Mouse (Mus musculus) intestine, postnatal 0 days (tissue): ENCODE data around the gene 1700023F06Rik. TPM values are rescaled to one million over a fixed set of nuclear protein-coding genes. Genes with fewer than 3 reads are reported as not detected.

Experiments
- ATAC-seq: fragments of 200-750 bp; cut with Nextera tagmentation; 2 replicates; pipeline ENCODE4 v1.8.0; 2017; ENCODE audit warnings: mild to moderate bottlenecking, moderate TSS enrichment, moderate library complexity
- H3K27ac ChIP-seq: fragments of 300-500 bp; sonication (generic); 2 replicates; pipeline ENCODE4 v1.5.1; 2014; ENCODE audit warnings: mild to moderate bottlenecking, low read depth, low read length, moderate library complexity
- H3K27me3 ChIP-seq: fragments of 300-500 bp; sonication (generic); replicated peaks from 2 replicates; pipeline ENCODE4 v1.6.1; 2014; ENCODE audit warnings: low read length, mixed read lengths; ENCODE audit not compliant: control insufficient read depth, insufficient read depth
- H3K36me3 ChIP-seq: fragments of 300-500 bp; sonication (generic); 2 replicates; pipeline ENCODE4 v1.6.1; 2014; ENCODE audit warnings: mild to moderate bottlenecking, moderate library complexity; ENCODE audit not compliant: control insufficient read depth, insufficient read depth
- H3K4me1 ChIP-seq: fragments of 300-500 bp; sonication (generic); replicated peaks from 2 replicates; pipeline ENCODE4 v1.6.1; 2014; ENCODE audit warnings: antibody characterized with exemption, low read length, mixed read lengths; ENCODE audit not compliant: control insufficient read depth, insufficient read depth
- H3K4me2 ChIP-seq: fragments of 300-500 bp; sonication (generic); replicated peaks from 2 replicates; pipeline ENCODE4 v1.6.1; 2014; ENCODE audit warnings: low read depth, mild to moderate bottlenecking, moderate library complexity
- H3K4me3 ChIP-seq: fragments of 300-500 bp; sonication (generic); 2 replicates; pipeline ENCODE4 v1.5.1; 2014; ENCODE audit warnings: low read depth, low read length
- H3K9ac ChIP-seq: fragments of 300-500 bp; sonication (generic); 2 replicates; pipeline ENCODE4 v1.6.1; 2014; ENCODE audit warnings: mild to moderate bottlenecking, low read depth, low read length
- H3K9me3 ChIP-seq: fragments of 300-500 bp; sonication (generic); 2 replicates; pipeline ENCODE4 v1.6.1; 2016; ENCODE audit warnings: mixed run types; ENCODE audit not compliant: control insufficient read depth
- CTCF ChIP-seq: sonication (generic); IDR thresholded peaks from 2 replicates; pipeline ENCODE4 v1.5.1; 2016; ENCODE audit warnings: low read depth, mild to moderate bottlenecking, control low read depth, antibody characterized with exemption, moderate library complexity
- WGBS: fragments of 180-500 bp; shearing (Covaris S2); extraction: QIAGEN DNeasy Blood & Tissue Kit; methylation state at CpG from one replicate; pipeline ENCODE4 v1.1.7; 2014; 5-methylcytosine and 5-hydroxymethylcytosine counted together
- polyA plus RNA-seq: library from polyadenylated mRNA; unstranded; fragments of >200 nt; fragmentation: Nextera tagmentation; extraction: Ambion mirVana; gene quantifications from 2 replicates; pipeline ENCODE4 v1.2.1, GENCODE M21; 2015

Gene 1700023F06Rik
- polyA plus RNA-seq, 1 experiment from 2014 or later: 0.77 TPM

DNA sequence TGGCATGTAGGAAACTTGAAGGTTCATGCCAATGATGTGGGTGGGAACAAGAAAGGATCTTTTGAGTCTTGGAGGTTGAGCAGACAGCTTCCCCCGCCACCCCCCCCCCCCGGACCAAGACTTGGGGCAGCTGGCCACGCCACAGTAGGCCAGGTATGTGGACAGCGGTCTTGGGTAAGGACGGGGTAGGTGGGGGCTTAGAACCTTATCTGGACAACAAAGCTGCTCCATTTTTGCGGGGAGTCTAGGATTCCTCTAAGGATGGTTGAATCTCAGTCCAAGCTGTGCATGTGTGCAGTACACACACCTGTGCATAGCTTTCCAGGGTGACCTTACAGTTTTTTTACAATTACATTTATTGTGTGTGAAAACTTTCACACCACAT, 10.2 kb upstream of the 1700023F06Rik start:
- ATAC-seq: no peak
- Histone ChIP-seq H3K9ac (no peak overlapping the region), H3K9me3 (no peaks in the 10 kb centered on the region), H3K27ac (no peak overlapping the region), H3K36me3 (peaks cover 7% of the 10 kb centered on the region; the same call in 1 of the 2 replicates), H3K4me3 (peak overlapping the region; percentile 46), H3K4me1 (no peaks in the 10 kb centered on the region), H3K4me2 (peak overlapping the region; percentile 90), H3K27me3 (no peaks in the 10 kb centered on the region)
- 29% methylated on average over 6 of the region's 6 CpGs for WGBS
- no peak for TF ChIP-seq CTCF

DNA sequence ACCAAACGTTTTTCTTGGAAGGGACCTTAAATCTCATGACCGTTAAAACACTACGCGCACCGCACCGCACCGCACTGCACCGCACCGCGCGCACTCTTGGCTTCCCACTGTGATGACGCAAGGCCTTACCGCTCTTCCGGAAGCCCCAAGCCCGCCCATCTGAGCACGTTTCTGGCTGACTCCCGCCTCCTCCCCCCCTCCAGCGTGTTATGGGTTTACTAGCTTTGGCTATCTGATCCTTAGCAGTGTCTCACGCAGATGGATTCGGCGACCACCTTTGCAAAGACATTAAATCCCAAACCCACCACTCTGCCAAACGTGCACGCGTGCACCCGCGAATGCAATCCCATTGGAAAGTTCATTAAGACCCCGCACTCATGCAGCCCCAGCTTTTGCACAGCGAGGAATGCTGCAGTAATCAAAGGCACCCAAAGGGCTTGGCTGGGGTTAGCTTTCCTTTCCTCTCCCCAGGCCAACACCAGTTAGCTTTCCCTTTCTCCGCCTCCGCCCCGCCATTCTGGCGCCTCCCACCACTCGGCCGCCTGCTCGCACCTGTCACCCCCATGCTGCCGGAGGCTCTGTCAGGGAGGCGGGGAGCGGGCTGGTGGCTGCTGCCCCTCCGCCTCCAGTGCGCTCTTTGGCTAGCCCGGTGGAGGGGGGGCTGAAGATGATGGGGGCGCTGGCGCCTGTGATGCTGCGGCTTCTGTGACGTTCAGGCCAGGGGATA, 9.6 kb upstream of the 1700023F06Rik start, which contains the start of gene Spata32:
Spata32 (minus strand) TSS at position 643 of the 727 bp plus-strand sequence.
- H3K9ac ChIP-seq: peak within 1 kb of the TSS; percentile 45; the same call in 1 of the 2 replicates

DNA sequence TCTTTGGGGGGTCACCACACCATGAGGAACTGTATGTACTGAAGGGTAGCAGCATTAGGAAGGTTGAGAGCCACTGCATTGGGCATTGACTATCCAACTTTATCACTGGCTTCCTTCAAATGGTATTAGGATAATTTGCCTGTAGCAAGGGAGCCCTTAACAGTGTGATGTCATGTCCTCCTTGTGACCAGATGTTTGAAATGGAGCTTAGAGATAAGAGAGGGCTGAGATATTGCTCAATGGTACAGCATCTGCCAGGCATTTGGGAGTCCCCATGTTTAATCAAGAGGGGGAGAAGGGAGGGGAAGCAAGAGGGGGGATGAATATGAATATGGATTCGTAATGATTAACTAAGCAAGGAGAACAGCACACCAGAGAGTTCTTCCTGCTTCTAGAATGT, 7.0 kb upstream of the 1700023F06Rik start:
- WGBS: 47% methylated on average over 1 of the region's 1 CpGs

More for the DNA sequence above, 9.6 kb upstream of the 1700023F06Rik start, which contains the start of gene Spata32:
- Histone ChIP-seq H3K4me2 (peak within 1 kb of the TSS; percentile 90), H3K27ac (no peak within 1 kb of the TSS), H3K4me1 (no peaks in the 10 kb centered on the region), H3K36me3 (peaks cover 7% of the 10 kb centered on the region; the same call in 1 of the 2 replicates), H3K4me3 (peak within 1 kb of the TSS; percentile 46), H3K27me3 (no peaks in the 10 kb centered on the region), H3K9me3 (no peaks in the 10 kb centered on the region)
- TF ChIP-seq CTCF: no peak
- WGBS: under 1% methylated on average over 45 of the region's 45 CpGs
- peak; percentile 53 for ATAC-seq

DNA sequence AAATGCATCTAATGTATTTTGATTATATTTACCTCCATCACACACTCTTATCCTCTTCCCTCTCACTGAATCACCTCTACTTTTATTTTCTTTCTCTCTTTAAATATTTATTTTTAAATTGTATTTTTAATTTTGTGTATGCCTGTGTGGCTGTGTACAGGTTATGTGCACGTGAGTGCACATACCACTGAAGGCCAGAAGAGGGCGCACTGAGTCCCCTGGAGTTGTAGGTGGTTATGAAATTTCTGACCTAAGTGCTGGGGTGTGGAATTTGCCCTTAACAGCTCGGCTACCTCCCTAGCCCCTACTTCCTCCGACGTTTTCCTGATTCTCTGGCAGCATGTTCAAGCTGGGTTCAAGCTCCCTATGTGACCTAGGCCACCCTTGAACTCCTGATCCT, 5.4 kb upstream of the 1700023F06Rik start:
- H3K27me3 ChIP-seq: no peaks in the 10 kb centered on the region
- no peak for ATAC-seq
- peak; percentile 38 for TF ChIP-seq CTCF
- 85% methylated on average over 5 of the region's 5 CpGs for WGBS
- H3K27ac ChIP-seq: no peak overlapping the region
- no peak overlapping the region for H3K9ac ChIP-seq
- no peak overlapping the region for H3K4me2 ChIP-seq
- no peaks in the 10 kb centered on the region for H3K4me1 ChIP-seq
- H3K36me3 ChIP-seq: no peaks in the 10 kb centered on the region
- H3K9me3 ChIP-seq: no peaks in the 10 kb centered on the region
- no peak overlapping the region for H3K4me3 ChIP-seq

More for the DNA sequence above, 7.0 kb upstream of the 1700023F06Rik start:
- Histone ChIP-seq H3K4me2 (no peak overlapping the region), H3K36me3 (0 out of 2 replicates have a peak, but pooled peaks cover 3% of the 10 kb centered on the region), H3K4me3 (no peak overlapping the region), H3K9ac (no peak overlapping the region), H3K9me3 (no peaks in the 10 kb centered on the region), H3K27ac (no peak overlapping the region), H3K27me3 (no peaks in the 10 kb centered on the region), H3K4me1 (no peaks in the 10 kb centered on the region)
- TF ChIP-seq CTCF: no peak
- ATAC-seq: no peak

DNA sequence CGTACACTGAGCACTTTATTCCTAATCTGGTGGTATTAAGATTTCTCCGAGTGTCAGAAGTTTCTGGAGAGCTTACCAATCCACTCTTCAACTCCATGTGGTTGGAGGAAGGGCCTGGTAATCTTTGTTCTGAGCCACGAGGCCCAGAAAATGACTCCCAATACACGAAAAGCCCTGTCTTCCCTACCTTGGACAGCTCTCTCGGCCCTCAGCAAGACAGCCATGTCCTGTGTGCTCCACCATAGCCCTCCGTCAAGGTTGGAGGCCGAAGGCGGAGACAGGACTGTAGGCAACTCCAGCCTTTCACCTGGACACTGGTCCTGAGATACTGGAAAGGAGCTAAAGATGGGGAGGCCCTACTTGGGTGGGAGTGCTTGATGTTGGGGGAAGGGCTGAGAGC, 1.9 kb upstream of the 1700023F06Rik start:
- 59% methylated on average over 8 of the region's 8 CpGs for WGBS
- Histone ChIP-seq H3K9me3 (no peaks in the 10 kb centered on the region), H3K27ac (no peak overlapping the region), H3K36me3 (no peaks in the 10 kb centered on the region), H3K9ac (no peak overlapping the region), H3K27me3 (no peaks in the 10 kb centered on the region), H3K4me2 (no peak overlapping the region), H3K4me3 (no peak overlapping the region), H3K4me1 (no peaks in the 10 kb centered on the region)
- no peak for TF ChIP-seq CTCF
- no peak for ATAC-seq

DNA sequence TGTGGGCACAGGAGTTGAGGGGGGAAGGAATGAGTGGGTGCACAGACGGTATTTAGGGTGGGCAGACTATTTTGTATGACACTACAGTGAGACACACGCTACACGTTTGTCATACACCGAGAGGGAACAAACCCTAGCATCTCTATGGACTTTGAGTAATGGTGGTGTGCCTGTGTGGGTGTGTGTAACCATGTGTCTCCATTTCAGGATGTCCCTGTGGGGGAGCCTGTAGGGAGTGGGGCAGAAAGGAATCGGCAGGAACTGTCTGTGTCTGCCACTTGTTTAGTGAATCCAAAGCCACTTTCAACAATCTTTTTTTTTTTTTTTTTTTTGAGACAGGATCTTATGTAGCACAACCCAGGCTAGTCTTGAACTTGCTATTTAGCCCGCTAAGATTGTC, 2.2 kb downstream of the 1700023F06Rik start:
- H3K9ac ChIP-seq: no peak overlapping the region
- H3K4me1 ChIP-seq: no peaks in the 10 kb centered on the region
- no peak for ATAC-seq
- H3K36me3 ChIP-seq: no peaks in the 10 kb centered on the region
- no peak overlapping the region for H3K4me3 ChIP-seq
- no peaks in the 10 kb centered on the region for H3K9me3 ChIP-seq
- H3K27ac ChIP-seq: no peak overlapping the region
- H3K4me2 ChIP-seq: no peak overlapping the region
- WGBS: 92% methylated on average over 6 of the region's 6 CpGs
- H3K27me3 ChIP-seq: no peaks in the 10 kb centered on the region
- no peak for TF ChIP-seq CTCF
